Mouse (Mus musculus) forebrain, embryonic 16.5 days (tissue): ENCODE data around the gene Rnf208. TPM values are rescaled to one million over a fixed set of nuclear protein-coding genes. Genes with fewer than 3 reads are reported as not detected.

Experiments
- ATAC-seq: fragments of 200-750 bp; cut with Nextera tagmentation; 2 replicates; pipeline ENCODE4 v1.8.0; 2017; ENCODE audit warnings: mild to moderate bottlenecking, moderate library complexity
- H3K27ac ChIP-seq: fragments of 300-500 bp; sonication (generic); 2 replicates; pipeline ENCODE4 v1.5.1; 2014; ENCODE audit warnings: low read length, control low read depth
- H3K27me3 ChIP-seq: fragments of 300-500 bp; sonication (generic); replicated peaks from 2 replicates; pipeline ENCODE4 v1.6.1; 2014; ENCODE audit warnings: low read length; ENCODE audit not compliant: control insufficient read depth, insufficient read depth
- H3K36me3 ChIP-seq: fragments of 300-500 bp; sonication (generic); 2 replicates; pipeline ENCODE4 v1.6.1; 2014; ENCODE audit not compliant: control insufficient read depth, insufficient read depth
- H3K4me1 ChIP-seq: fragments of 300-500 bp; sonication (generic); replicated peaks from 2 replicates; pipeline ENCODE4 v1.6.1; 2014; ENCODE audit warnings: low read length; ENCODE audit not compliant: control insufficient read depth, insufficient read depth
- H3K4me2 ChIP-seq: fragments of 300-500 bp; sonication (generic); 2 replicates; pipeline ENCODE4 v1.6.1; 2014; ENCODE audit warnings: mild to moderate bottlenecking, low read length, control low read depth
- H3K4me3 ChIP-seq: fragments of 300-500 bp; sonication (generic); replicated peaks from 2 replicates; pipeline ENCODE4 v1.5.1; 2014; ENCODE audit warnings: mild to moderate bottlenecking, low read length, control low read depth
- H3K9ac ChIP-seq: fragments of 300-500 bp; sonication (generic); replicated peaks from 2 replicates; pipeline ENCODE4 v1.6.1; 2014; ENCODE audit warnings: low read depth, low read length, control low read depth
- H3K9me3 ChIP-seq: fragments of 300-500 bp; sonication (generic); 2 replicates; pipeline ENCODE4 v1.6.1; 2016; ENCODE audit warnings: low read length; ENCODE audit not compliant: control insufficient read depth
- WGBS: fragments of 180-500 bp; shearing (Covaris S2); extraction: QIAGEN DNeasy Blood & Tissue Kit; methylation state at CpG from one replicate; pipeline ENCODE4 v1.1.7; 2014; 5-methylcytosine and 5-hydroxymethylcytosine counted together
- polyA plus RNA-seq: library from polyadenylated mRNA; unstranded; fragments of >200 nt; fragmentation: Nextera tagmentation; extraction: Ambion mirVana; gene quantifications from 2 replicates; pipeline ENCODE4 v1.2.1, GENCODE M21; 2015

Gene Rnf208
- polyA plus RNA-seq, 1 experiment from 2014 or later: 106 TPM

DNA sequence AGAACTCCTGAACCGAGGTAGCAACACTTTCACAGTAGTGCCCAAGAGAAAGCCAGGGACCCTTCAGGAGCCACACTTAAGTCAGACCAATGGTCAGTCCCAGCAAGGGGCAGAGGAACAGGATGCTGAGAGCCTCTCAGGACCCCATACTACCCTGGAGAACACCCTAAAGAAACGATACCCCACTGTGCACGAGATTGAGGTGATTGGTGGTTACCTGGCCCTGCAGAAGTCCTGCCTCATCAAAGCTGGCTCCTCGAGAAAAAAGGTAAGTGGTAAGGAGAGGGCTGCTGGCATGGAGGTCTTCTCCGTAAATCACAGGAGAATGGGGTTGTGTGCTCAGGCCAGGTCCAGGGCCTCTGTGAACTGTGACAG lies 22.2 kb downstream of the Rnf208 start:
- H3K9ac ChIP-seq: no peak overlapping the region
- H3K4me3 ChIP-seq: 0 out of 2 replicates have a peak overlapping the region, but pooled peaks have one; percentile 1
- 77% methylated on average over 5 of the region's 5 CpGs for WGBS
- peaks cover 50% of the 10 kb centered on the region for H3K4me1 ChIP-seq
- ATAC-seq: no peak
- H3K27ac ChIP-seq: no peak overlapping the region
- peak overlapping the region; percentile 99 for H3K4me2 ChIP-seq
- H3K9me3 ChIP-seq: no peaks in the 10 kb centered on the region
- H3K36me3 ChIP-seq: no peaks in the 10 kb centered on the region
- no peaks in the 10 kb centered on the region; the same call in 1 of the 2 replicates for H3K27me3 ChIP-seq

DNA sequence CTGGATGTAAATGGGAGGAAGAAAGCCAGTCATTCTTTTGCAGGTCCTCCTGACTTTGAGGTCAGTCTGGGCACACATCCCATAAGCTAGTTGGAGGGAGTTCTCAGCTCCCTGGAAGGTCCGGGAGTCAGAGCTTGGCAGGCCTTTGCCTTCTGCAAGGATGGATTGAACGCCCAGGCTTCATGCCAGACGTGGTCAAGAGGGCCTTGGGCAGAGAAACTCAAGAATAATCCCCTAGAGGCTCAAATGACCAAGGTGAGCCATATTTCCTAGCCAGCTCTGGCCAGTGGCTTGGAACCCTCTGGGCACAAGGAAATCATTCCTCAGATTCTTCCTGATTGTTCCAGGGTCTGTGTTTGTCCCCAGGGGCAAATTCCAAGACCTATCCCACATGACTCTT lies 22.8 kb downstream of the Rnf208 start:
- ATAC-seq: no peak
- 80% methylated on average over 3 of the region's 3 CpGs for WGBS
- 0 out of 2 replicates have a peak overlapping the region, but pooled peaks have one; percentile 0 for H3K9ac ChIP-seq
- peaks cover 50% of the 10 kb centered on the region for H3K4me1 ChIP-seq
- H3K27ac ChIP-seq: no peak overlapping the region
- peak overlapping the region; percentile 12 for H3K4me2 ChIP-seq
- H3K4me3 ChIP-seq: no peak overlapping the region
- H3K9me3 ChIP-seq: no peaks in the 10 kb centered on the region
- H3K27me3 ChIP-seq: no peaks in the 10 kb centered on the region; the same call in 1 of the 2 replicates
- no peaks in the 10 kb centered on the region for H3K36me3 ChIP-seq

DNA sequence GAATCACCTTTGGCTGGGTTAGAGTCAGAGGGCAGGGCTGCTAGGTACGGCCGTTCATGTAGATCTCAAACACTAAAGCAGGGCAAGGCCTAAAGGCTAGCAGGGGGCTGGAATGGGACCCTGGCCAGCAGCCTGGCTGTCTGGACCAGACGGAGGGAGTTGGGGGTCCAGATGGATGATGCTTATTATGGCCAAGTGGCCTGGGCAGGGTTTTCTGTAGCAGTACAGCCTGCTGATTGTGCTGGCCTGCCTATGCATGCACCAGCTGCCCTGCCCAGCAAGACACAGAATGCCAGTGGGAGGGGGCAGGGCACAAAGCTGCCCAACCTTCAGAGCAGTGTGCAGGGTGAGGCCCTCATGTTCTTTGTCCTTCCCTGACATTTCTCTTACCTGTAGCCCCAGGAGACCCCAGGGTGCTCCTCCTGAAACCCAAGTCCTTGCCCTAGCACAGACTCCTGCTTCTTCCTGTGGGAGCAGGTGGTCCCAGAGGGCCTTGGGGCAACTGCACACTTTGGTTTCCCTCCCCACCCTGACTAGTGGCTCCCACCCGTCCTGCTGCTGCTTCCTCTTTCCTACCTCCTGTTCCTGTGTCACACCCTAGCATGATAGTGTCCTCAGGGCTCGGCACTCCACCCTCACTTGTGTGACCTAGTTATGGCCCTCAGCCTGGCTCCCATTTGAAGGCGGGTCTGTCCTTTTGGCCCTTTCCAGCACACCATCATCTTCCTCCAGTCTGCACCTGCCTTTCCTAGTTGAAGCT lies 24.0 kb downstream of the Rnf208 start:
- Histone ChIP-seq H3K9ac (peak overlapping the region; percentile 38), H3K9me3 (no peaks in the 10 kb centered on the region), H3K36me3 (no peaks in the 10 kb centered on the region), H3K27me3 (no peaks in the 10 kb centered on the region; the same call in 1 of the 2 replicates), H3K4me1 (peaks cover 56% of the 10 kb centered on the region), H3K4me2 (peak overlapping the region; percentile 24), H3K4me3 (no peak overlapping the region), H3K27ac (no peak overlapping the region)
- ATAC-seq: no peak
- WGBS: 65% methylated on average over 6 of the region's 6 CpGs

DNA sequence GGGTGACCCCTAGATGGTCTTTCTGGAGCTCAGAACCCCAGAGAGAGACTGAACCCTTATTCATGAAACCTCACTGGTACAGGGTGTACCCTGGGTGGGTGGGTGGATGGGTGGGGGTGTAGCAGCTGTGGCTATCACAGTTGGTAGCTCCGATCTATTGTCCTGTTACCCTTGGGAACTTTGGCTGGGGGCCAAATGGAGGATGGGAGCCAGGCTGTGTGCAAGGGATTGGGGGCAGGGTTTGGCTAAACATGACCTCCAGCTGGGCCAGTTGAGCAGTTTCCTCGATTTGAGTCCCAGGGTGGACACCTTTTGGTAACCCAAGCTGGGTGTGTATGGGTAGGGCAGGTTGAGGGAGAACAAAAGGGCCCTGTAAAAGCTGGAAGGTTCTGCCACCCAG lies 24.7 kb downstream of the Rnf208 start:
- Histone ChIP-seq H3K27ac (no peak overlapping the region; the same call in 1 of the 2 replicates), H3K9ac (0 out of 2 replicates have a peak overlapping the region, but pooled peaks have one; percentile 38), H3K4me2 (peak overlapping the region; percentile 24), H3K36me3 (no peaks in the 10 kb centered on the region), H3K4me1 (peaks cover 63% of the 10 kb centered on the region), H3K4me3 (no peak overlapping the region), H3K9me3 (no peaks in the 10 kb centered on the region), H3K27me3 (no peaks in the 10 kb centered on the region; the same call in 1 of the 2 replicates)
- 30% methylated on average over 2 of the region's 2 CpGs for WGBS
- no peak for ATAC-seq

DNA sequence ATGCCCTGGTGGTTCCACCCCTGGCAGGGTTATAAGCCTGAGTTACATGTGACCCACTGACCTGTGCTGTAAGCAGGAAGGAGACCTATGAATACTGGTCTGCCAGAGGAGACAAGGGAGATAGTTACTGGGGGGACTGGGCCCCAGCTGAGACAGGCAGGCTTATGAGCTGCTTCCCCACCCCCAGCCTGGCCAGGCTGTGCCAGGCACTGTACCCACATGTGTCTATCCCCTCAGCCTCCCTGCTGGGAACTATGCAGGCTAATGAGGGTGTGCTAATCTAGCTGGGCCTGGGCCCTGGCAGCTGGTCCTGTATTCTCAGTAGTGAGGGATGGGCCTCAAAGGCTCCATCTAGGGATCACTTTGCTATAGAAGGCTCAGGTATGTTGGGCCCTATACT lies 25.2 kb downstream of the Rnf208 start:
- Histone ChIP-seq H3K9ac (no peak overlapping the region), H3K9me3 (no peaks in the 10 kb centered on the region), H3K27ac (no peak overlapping the region; the same call in 1 of the 2 replicates), H3K4me2 (no peak overlapping the region), H3K27me3 (no peaks in the 10 kb centered on the region; the same call in 1 of the 2 replicates), H3K4me1 (peaks cover 59% of the 10 kb centered on the region), H3K4me3 (no peak overlapping the region), H3K36me3 (no peaks in the 10 kb centered on the region)
- ATAC-seq: no peak

DNA sequence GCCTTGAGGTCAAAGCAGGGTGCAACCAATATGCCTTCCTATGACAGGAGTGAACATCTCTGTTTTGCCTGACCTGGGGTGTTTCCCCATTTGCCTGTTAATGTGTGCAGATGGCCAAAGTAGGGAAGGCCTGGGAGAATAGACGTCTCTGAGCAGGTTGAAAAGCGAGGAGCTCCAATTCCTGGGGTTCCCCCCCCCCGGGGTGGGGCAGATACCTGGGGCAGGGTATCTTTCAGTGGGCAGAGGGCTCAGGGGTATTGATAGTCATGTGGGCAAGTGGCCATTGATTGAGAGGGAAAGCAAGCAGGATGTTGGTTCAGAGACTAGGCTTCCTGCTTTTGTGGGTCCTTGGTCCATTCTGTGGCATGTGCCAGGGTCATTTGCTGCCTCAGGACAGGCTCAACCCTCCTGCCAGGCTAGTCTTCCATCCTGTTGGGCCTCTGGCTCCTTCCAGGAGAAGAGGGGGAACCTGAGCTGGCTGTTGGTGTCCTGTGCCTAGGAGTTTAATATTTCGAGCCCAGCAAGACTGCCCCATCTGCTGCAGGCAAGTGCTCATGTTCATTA lies 25.8 kb downstream of the Rnf208 start:
- H3K4me1 ChIP-seq: peaks cover 60% of the 10 kb centered on the region
- no peak overlapping the region for H3K4me2 ChIP-seq
- no peaks in the 10 kb centered on the region for H3K36me3 ChIP-seq
- WGBS: 73% methylated on average over 4 of the region's 4 CpGs
- ATAC-seq: no peak
- no peak overlapping the region for H3K9ac ChIP-seq
- no peak overlapping the region for H3K27ac ChIP-seq
- H3K27me3 ChIP-seq: no peaks in the 10 kb centered on the region; the same call in 1 of the 2 replicates
- no peak overlapping the region for H3K4me3 ChIP-seq
- H3K9me3 ChIP-seq: no peaks in the 10 kb centered on the region

DNA sequence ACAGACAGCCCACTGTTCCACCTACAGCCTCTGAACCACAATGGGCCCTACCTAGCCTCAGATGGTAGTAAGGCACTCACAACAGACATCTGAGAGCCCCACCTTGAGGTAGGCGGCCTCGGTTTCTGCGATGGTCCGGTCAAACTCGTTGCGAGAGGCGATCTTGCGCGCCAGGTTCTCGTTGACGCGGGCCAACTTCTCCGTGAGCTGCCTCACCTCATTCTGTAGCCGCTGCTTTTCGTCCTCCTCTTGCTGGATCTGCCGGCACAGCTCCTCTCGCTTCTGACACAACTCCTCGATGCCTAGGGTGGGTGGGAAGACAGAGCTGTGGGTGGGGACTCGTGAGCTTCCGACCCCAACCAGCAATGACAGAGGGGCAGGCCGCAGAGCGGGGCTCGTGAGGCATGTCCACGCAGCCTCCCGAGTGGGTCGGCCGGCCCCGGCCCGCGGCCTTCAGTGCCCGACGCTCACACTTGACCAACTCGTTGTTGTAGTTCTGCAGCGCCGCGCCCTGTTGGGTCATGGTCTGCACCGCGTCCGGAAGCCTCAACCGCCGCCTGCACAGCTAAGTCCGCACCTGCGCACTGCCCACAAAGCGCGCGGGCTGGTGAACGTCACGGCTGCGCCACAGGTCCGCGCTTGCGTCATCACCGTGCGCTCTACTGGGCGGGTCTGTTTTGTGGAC lies 29.9 kb downstream of the Rnf208 start, which contains the start of the genes Ssna1 and Anapc2:
Gene Ssna1, minus strand, starts transcription at position 612 of the 685 bp plus-strand sequence.
Gene Anapc2, plus strand, starts transcription at position 652 of the 685 bp plus-strand sequence.
- peak within 1 kb of the TSS; percentile 97 for H3K4me2 ChIP-seq
- H3K9me3 ChIP-seq: no peaks in the 10 kb centered on the region
- WGBS: 3% methylated on average over 54 of the region's 55 CpGs
- peak within 1 kb of the TSS; percentile 90 for H3K4me3 ChIP-seq
- H3K27ac ChIP-seq: peak within 1 kb of the TSS; percentile 43
- ATAC-seq: peak; percentile 95
- peak within 1 kb of the TSS; percentile 83 for H3K9ac ChIP-seq
- H3K4me1 ChIP-seq: peaks cover 36% of the 10 kb centered on the region
- peaks cover 17% of the 10 kb centered on the region for H3K36me3 ChIP-seq
- no peaks in the 10 kb centered on the region for H3K27me3 ChIP-seq

DNA sequence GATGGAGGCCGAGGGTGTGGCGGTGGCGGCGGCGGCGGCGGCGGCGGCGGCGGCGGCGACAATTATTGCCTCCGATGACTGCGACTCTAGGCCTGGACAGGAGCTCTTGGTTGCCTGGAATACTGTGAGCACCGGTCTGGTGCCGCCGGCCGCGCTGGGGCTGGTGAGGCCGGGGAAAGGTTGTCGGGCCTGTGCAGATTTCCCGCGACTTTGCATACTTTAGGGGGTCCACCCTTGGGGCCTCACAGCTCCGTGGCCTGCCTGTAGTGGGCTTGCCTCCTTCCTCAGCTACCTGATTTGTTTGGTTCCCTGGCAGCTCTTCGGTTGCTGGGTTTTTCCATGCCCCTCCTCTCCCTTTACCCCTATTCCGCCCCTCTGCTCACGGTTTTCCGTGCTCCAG lies 30.5 kb downstream of the Rnf208 start:
- Histone ChIP-seq H3K9me3 (no peaks in the 10 kb centered on the region), H3K36me3 (peaks cover 21% of the 10 kb centered on the region), H3K27me3 (no peaks in the 10 kb centered on the region), H3K4me2 (peak overlapping the region; percentile 94), H3K4me1 (peaks cover 31% of the 10 kb centered on the region), H3K27ac (peak overlapping the region; percentile 42), H3K9ac (peak overlapping the region; percentile 83), H3K4me3 (peak overlapping the region; percentile 90)
- WGBS: under 1% methylated on average over 27 of the region's 29 CpGs
- peak; percentile 66 for ATAC-seq

DNA sequence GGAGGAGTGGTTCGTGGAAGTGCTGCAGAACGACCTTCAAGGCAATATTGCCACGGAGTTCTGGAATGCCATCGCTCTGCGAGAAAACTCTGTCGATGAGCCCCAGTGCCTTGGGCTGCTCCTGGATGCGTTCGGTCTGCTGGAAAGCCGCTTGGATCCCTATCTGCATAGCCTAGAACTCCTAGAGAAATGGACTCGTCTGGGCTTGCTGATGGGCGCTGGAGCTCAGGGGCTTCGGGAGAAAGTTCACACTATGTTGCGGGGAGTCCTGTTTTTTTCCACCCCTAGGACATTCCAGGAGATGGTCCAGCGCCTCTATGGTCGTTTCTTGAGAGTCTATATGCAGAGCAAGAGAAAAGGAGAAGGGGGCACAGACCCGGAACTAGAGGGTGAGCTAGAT lies 31.0 kb downstream of the Rnf208 start:
- no peak overlapping the region for H3K27ac ChIP-seq
- peaks cover 26% of the 10 kb centered on the region for H3K36me3 ChIP-seq
- WGBS: 37% methylated on average over 16 of the region's 16 CpGs

More for the DNA sequence above, 31.0 kb downstream of the Rnf208 start:
- H3K4me2 ChIP-seq: peak overlapping the region; percentile 94
- H3K9ac ChIP-seq: peak overlapping the region; percentile 83
- peak overlapping the region; percentile 90 for H3K4me3 ChIP-seq
- ATAC-seq: no peak
- no peaks in the 10 kb centered on the region for H3K9me3 ChIP-seq
- H3K4me1 ChIP-seq: peaks cover 30% of the 10 kb centered on the region
- H3K27me3 ChIP-seq: no peaks in the 10 kb centered on the region
